Mouse (Mus musculus) urinary bladder, postnatal 10 days (tissue): Measurements from ENCODE around the gene Gria1.

Experiments used
- DNase-seq: peaks from one replicate; pipeline ENCODE4 v3.0.0; 2022; ENCODE audit warnings: low spot score

Gene Gria1

GRCm38 (mm10) chr11:57062441-57062840 is 51.3 kb downstream of the Gria1 start:
- DNase-seq: no peak

GRCm38 (mm10) chr11:57070196-57070901 is 59.2 kb downstream of the Gria1 start:
- no peak for DNase-seq

- no peak for DNase-seq
These were observed 61.0 kb downstream of the Gria1 start for GRCm38 (mm10) chr11:57072171-57072570.

GRCm38 (mm10) chr11:57079423-57079822 is 68.2 kb downstream of the Gria1 start:
- DNase-seq: no peak

GRCm38 (mm10) chr11:57089527-57089926 is 78.3 kb downstream of the Gria1 start:
- DNase-seq: no peak

- no peak for DNase-seq
These were observed 79.5 kb downstream of the Gria1 start for GRCm38 (mm10) chr11:57090705-57091104.

GRCm38 (mm10) chr11:57091276-57091914 is 80.2 kb downstream of the Gria1 start:
- no peak for DNase-seq

GRCm38 (mm10) chr11:57100491-57100890 is 89.3 kb downstream of the Gria1 start:
- no peak for DNase-seq

GRCm38 (mm10) chr11:57103751-57104254 is 92.6 kb downstream of the Gria1 start:
- no peak for DNase-seq

GRCm38 (mm10) chr11:57105683-57106082 is 94.5 kb downstream of the Gria1 start:
- DNase-seq: no peak

GRCm38 (mm10) chr11:57112386-57112785 is 101.2 kb downstream of the Gria1 start:
- DNase-seq: no peak

GRCm38 (mm10) chr11:57114410-57114809 is 103.2 kb downstream of the Gria1 start:
- no peak for DNase-seq

GRCm38 (mm10) chr11:57127066-57127465 is 115.9 kb downstream of the Gria1 start:
- DNase-seq: no peak

- DNase-seq: no peak
These were observed 129.1 kb downstream of the Gria1 start for GRCm38 (mm10) chr11:57140162-57140780.

- DNase-seq: no peak
These were observed 132.5 kb downstream of the Gria1 start for GRCm38 (mm10) chr11:57143681-57144080.

GRCm38 (mm10) chr11:57145192-57145591 is 134.0 kb downstream of the Gria1 start:
- no peak for DNase-seq

- no peak for DNase-seq
These were observed 134.5 kb downstream of the Gria1 start for GRCm38 (mm10) chr11:57145704-57146103.

- DNase-seq: no peak
These were observed 140.5 kb downstream of the Gria1 start for GRCm38 (mm10) chr11:57151674-57152073.

GRCm38 (mm10) chr11:57154998-57155397 is 143.8 kb downstream of the Gria1 start:
- DNase-seq: no peak

- no peak for DNase-seq
These were observed 148.2 kb downstream of the Gria1 start for GRCm38 (mm10) chr11:57159412-57159811.

GRCm38 (mm10) chr11:57160076-57160475 is 148.9 kb downstream of the Gria1 start:
- no peak for DNase-seq

GRCm38 (mm10) chr11:57162931-57163330 is 151.7 kb downstream of the Gria1 start:
- DNase-seq: no peak

- DNase-seq: no peak
These were observed 158.9 kb downstream of the Gria1 start for GRCm38 (mm10) chr11:57170058-57170457.
